In genomic region chr16:30390650-30391340, GRCm38 (mm10) we compare ENCODE assay signal across 8 mouse cellular contexts. TPM values are rescaled to one million over a fixed set of nuclear protein-coding genes. Genes with fewer than 3 reads are reported as not detected.
DNase-seq lines count a peak whose midpoint lies in the region; ATAC-seq lines count a peak whose summit lies in the region.

No protein-coding gene starts in this region.

- no peak overlapping the region for H3K27ac ChIP-seq in heart, embryonic 11.5 days (ENCODE audit: low read depth, low read length)
- no peak overlapping the region for H3K27ac ChIP-seq in forebrain, embryonic 11.5 days (ENCODE audit: low read depth, low read length)
- no peak overlapping the region for H3K27ac ChIP-seq in midbrain, embryonic 16.5 days (ENCODE audit: low read length)

- H3K9me3 ChIP-seq in heart, embryonic 11.5 days (replicated peaks; ENCODE audit: control insufficient read depth, low read length) = no peaks in the 10 kb centered on the region
- no peaks in the 10 kb centered on the region for H3K9me3 ChIP-seq in forebrain, embryonic 11.5 days (ENCODE audit: control insufficient read depth, low read length)
- H3K9me3 ChIP-seq in midbrain, embryonic 16.5 days (replicated peaks; ENCODE audit: control insufficient read depth, low read length, poor library complexity, severe bottlenecking) = no peaks in the 10 kb centered on the region

- intact Hi-C loops in heart, postnatal 10 days (cut with DNase I) = no loop called here

- ATAC-seq in heart, embryonic 11.5 days (replicated peaks; ENCODE audit: insufficient number of reproducible peaks, low FRiP score, low TSS enrichment) = no peak
- no peak for ATAC-seq in forebrain, embryonic 11.5 days (replicated peaks; ENCODE audit: low FRiP score)
- ATAC-seq in erythroid progenitor cell, adult 5-6 weeks (replicated peaks; ENCODE audit: low FRiP score, poor library complexity, severe bottlenecking) = no peak
- ATAC-seq in midbrain, embryonic 16.5 days = no peak

- no peak overlapping the region for H3K4me2 ChIP-seq in heart, embryonic 11.5 days
- H3K4me2 ChIP-seq in forebrain, embryonic 11.5 days (ENCODE audit: low read depth, low read length, severe bottlenecking) = no peak overlapping the region
- H3K4me2 ChIP-seq in midbrain, embryonic 16.5 days (ENCODE audit: low read length) = no peak overlapping the region

- H3K4me1 ChIP-seq in heart, embryonic 11.5 days (ENCODE audit: control insufficient read depth, insufficient read depth, low read length) = peaks cover 10% of the 10 kb centered on the region
- H3K4me1 ChIP-seq in forebrain, embryonic 11.5 days (replicated peaks; ENCODE audit: control insufficient read depth, insufficient read depth, low read length) = peaks cover 7% of the 10 kb centered on the region; the same call in 1 of the 2 replicates
- peaks cover 15% of the 10 kb centered on the region for H3K4me1 ChIP-seq in midbrain, embryonic 16.5 days (ENCODE audit: control insufficient read depth, insufficient read depth, low read length)

- DNase-seq in heart, adult 8-10 months (ENCODE audit: low spot score) = peak; percentile 40
- peak; percentile 33 for DNase-seq in urinary bladder, postnatal 25 days (ENCODE audit: low spot score)
- no peak for DNase-seq in urinary bladder, postnatal 4 days (ENCODE audit: low spot score in 2 of 2)
- DNase-seq in heart, postnatal 10 days = peak; percentile 37 to 43
- no peak for DNase-seq in forebrain, embryonic 11.5 days (ENCODE audit: low spot score)

- 74% methylated on average over 5 of the region's 5 CpGs for WGBS in heart, embryonic 11.5 days (ENCODE audit: insufficient replicate concordance)
- 88% methylated on average over 5 of the region's 5 CpGs for WGBS in forebrain, embryonic 11.5 days
- WGBS in midbrain, embryonic 16.5 days = 89% methylated on average over 5 of the region's 5 CpGs

- H3K27me3 ChIP-seq in heart, embryonic 11.5 days (ENCODE audit: control insufficient read depth, insufficient read depth, low read length) = no peaks in the 10 kb centered on the region
- no peaks in the 10 kb centered on the region for H3K27me3 ChIP-seq in forebrain, embryonic 11.5 days (ENCODE audit: control insufficient read depth, insufficient read depth, low read length)
- H3K27me3 ChIP-seq in midbrain, embryonic 16.5 days (ENCODE audit: control insufficient read depth, insufficient read depth, low read depth, low read length) = no peaks in the 10 kb centered on the region

- H3K36me3 ChIP-seq in heart, embryonic 11.5 days (ENCODE audit: control insufficient read depth, insufficient read depth, low read length) = peaks cover 2% of the 10 kb centered on the region; the same call in 1 of the 2 replicates
- no peaks in the 10 kb centered on the region; the same call in 1 of the 2 replicates for H3K36me3 ChIP-seq in forebrain, embryonic 11.5 days (ENCODE audit: control insufficient read depth, insufficient read depth, low read length)
- H3K36me3 ChIP-seq in midbrain, embryonic 16.5 days (ENCODE audit: control insufficient read depth, insufficient read depth, low read length) = no peaks in the 10 kb centered on the region

- no peak overlapping the region for H3K9ac ChIP-seq in heart, embryonic 11.5 days (ENCODE audit: low read depth, low read length)
- H3K9ac ChIP-seq in forebrain, embryonic 11.5 days (ENCODE audit: low read length) = no peak overlapping the region
- no peak overlapping the region for H3K9ac ChIP-seq in midbrain, embryonic 16.5 days (ENCODE audit: low read depth, low read length)

- no peak overlapping the region for H3K4me3 ChIP-seq in heart, embryonic 11.5 days (ENCODE audit: low read depth, low read length)
- H3K4me3 ChIP-seq in forebrain, embryonic 11.5 days (ENCODE audit: low read depth, low read length) = no peak overlapping the region
- no peak overlapping the region for H3K4me3 ChIP-seq in midbrain, embryonic 16.5 days (ENCODE audit: low read depth, low read length)

RNA-seq across cellular contexts. Expression of gene Atp13a3, which starts 15.0 kb away (rescaled TPM):
- 10 to 100 TPM; 43.1 to 54.9 (median 50.5) TPM for total RNA-seq in heart, adult 8-10 months (2022)
- 14.3 TPM in 2 replicates for polyA plus RNA-seq in heart, embryonic 11.5 days (2014; fragmentation: Nextera tagmentation; extraction: Ambion mirVana)
- 10 to 100 TPM; 73.5 to 73.9 TPM for total RNA-seq in heart, postnatal 10 days (2021)
- polyA plus RNA-seq in forebrain, embryonic 11.5 days (2014; fragmentation: Nextera tagmentation; extraction: Ambion mirVana) = 13.6 and 15.5 TPM in 2 replicates
- 51.6 and 66.7 TPM in 2 replicates for total RNA-seq in erythroid progenitor cell, adult 5-6 weeks (2015; ENCODE audit: low replicate concordance)
- total RNA-seq in erythroid progenitor cell, adult 5-6 weeks (2017; ENCODE audit: low replicate concordance) = 41.6 and 48.3 TPM in 2 replicates
- 7.5 and 8.3 TPM in 2 replicates for polyA plus RNA-seq in midbrain, embryonic 16.5 days (2015; fragmentation: Nextera tagmentation; extraction: Ambion mirVana)

Comparison
In these comparisons a context has a peak if more than half of its experiments do, and no peak if none do; other contexts are left out.
1. DNase-seq: peak in heart, adult 8-10 months (single experiment), urinary bladder, postnatal 25 days (single experiment) and heart, postnatal 10 days (2 of 2); none in urinary bladder, postnatal 4 days (0 of 2) and forebrain, embryonic 11.5 days (single experiment).